Mouse (Mus musculus) lung, postnatal 0 days (tissue): Measurements from ENCODE around the gene Rln1. TPM values are rescaled to one million over a fixed set of nuclear protein-coding genes. Genes with fewer than 3 reads are reported as not detected.

Experiments
- ATAC-seq: fragments of 200-750 bp; cut with Nextera tagmentation; 2 replicates; pipeline ENCODE4 v1.8.0; 2017; ENCODE audit warnings: moderate library complexity
- DNase-seq: peaks from one replicate; pipeline ENCODE4 v3.0.0-alpha.2; 2016; ENCODE audit warnings: low spot score
- H3K27ac ChIP-seq: fragments of 300-500 bp; sonication (generic); 2 replicates; pipeline ENCODE4 v1.5.1; 2014; ENCODE audit warnings: antibody characterized with exemption, mild to moderate bottlenecking, low read length, mixed read lengths
- H3K27me3 ChIP-seq: fragments of 300-500 bp; sonication (generic); replicated peaks from 2 replicates; pipeline ENCODE4 v1.6.1; 2014; ENCODE audit warnings: low read length, mixed read lengths; ENCODE audit not compliant: insufficient read depth
- H3K36me3 ChIP-seq: fragments of 300-500 bp; sonication (generic); 2 replicates; pipeline ENCODE4 v1.6.1; 2014; ENCODE audit warnings: low read length, mixed read lengths; ENCODE audit not compliant: insufficient read depth
- H3K4me1 ChIP-seq: fragments of 300-500 bp; sonication (generic); 2 replicates; pipeline ENCODE4 v1.6.1; 2014; ENCODE audit warnings: antibody characterized with exemption, low read depth, low read length, mixed read lengths; ENCODE audit not compliant: insufficient read depth
- H3K4me2 ChIP-seq: fragments of 300-500 bp; sonication (generic); replicated peaks from 2 replicates; pipeline ENCODE4 v1.6.1; 2014; ENCODE audit warnings: low read depth, mild to moderate bottlenecking, low read length, moderate library complexity, mixed read lengths
- H3K4me3 ChIP-seq: fragments of 300-500 bp; sonication (generic); 2 replicates; pipeline ENCODE4 v1.5.1; 2014; ENCODE audit warnings: low read depth, low read length
- H3K9ac ChIP-seq: fragments of 300-500 bp; sonication (generic); replicated peaks from 2 replicates; pipeline ENCODE4 v1.6.1; 2014; ENCODE audit warnings: low read depth, mild to moderate bottlenecking
- H3K9me3 ChIP-seq: fragments of 300-500 bp; sonication (generic); 2 replicates; pipeline ENCODE4 v1.6.1; 2016; ENCODE audit warnings: low read length, mixed read lengths
- CTCF ChIP-seq: IDR thresholded peaks from 2 replicates; pipeline ENCODE4 v1.5.1; 2016; ENCODE audit warnings: antibody characterized with exemption, mild to moderate bottlenecking
- EP300 ChIP-seq: IDR thresholded peaks from 2 replicates; pipeline ENCODE4 v1.6.1; 2016; ENCODE audit warnings: antibody characterized with exemption, mild to moderate bottlenecking, control low read depth
- WGBS: fragments of 180-500 bp; shearing (Covaris S2); extraction: QIAGEN DNeasy Blood & Tissue Kit; methylation state at CpG from one replicate; pipeline ENCODE4 v1.1.7; 2014; 5-methylcytosine and 5-hydroxymethylcytosine counted together
- polyA plus RNA-seq: library from polyadenylated mRNA; unstranded; fragments of >200 nt; fragmentation: Nextera tagmentation; extraction: Ambion mirVana; gene quantifications from 2 replicates; pipeline ENCODE4 v1.2.1, GENCODE M21; 2015

The Rln1 gene
- polyA plus RNA-seq: 0.11 TPM in 1 of 2 replicates, not detected in the other

DNA sequence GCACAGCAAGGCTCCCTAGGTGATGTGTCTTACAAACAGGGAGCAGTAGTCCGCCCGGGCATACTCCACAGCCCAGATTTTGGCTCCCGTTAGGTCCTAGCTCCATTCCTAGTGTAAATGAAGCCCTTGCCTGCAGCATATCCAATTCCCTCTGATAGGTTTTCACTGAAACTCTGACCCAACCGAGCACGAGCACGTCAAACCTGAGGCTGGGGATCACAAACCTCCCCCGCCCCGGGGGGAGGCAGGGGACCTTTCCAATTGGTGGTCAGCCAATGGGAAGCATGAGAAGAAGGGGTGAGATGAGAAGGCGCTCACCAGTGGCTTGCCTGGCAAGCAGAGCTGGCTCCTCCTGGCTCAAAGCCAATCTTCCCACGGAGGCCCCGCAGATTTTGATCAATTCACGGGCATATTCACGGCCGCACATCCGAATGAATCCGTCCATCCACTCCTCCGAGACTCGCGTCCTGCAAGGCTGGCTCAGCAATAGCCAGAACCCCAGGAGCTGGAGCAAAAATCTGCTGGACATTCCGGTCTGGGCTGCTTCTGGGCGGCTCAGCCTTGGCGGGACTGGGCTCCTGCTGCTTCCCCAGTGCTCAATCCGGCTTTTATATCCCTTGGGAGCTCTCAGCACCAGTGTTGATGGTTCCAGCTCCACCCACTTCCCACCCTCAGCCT lies at the start of gene Rln1:
Rln1 (minus strand) TSS at position 603 of the 678 bp plus-strand sequence.
- H3K27ac ChIP-seq: no peak within 1 kb of the TSS
- peak within 1 kb of the TSS; percentile 17; the same call in 1 of the 2 replicates for H3K4me3 ChIP-seq
- H3K4me2 ChIP-seq: peak within 1 kb of the TSS; percentile 54
- 0 out of 2 replicates have a peak within 1 kb of the TSS, but pooled peaks have one; percentile 19 for H3K9ac ChIP-seq
- TF ChIP-seq CTCF: no peak
- WGBS: 4% methylated on average over 23 of the region's 23 CpGs
- H3K9me3 ChIP-seq: no peaks in the 10 kb centered on the region
- peaks cover 8% of the 10 kb centered on the region; the same call in 1 of the 2 replicates for H3K27me3 ChIP-seq
- H3K4me1 ChIP-seq: 0 out of 2 replicates have a peak, but pooled peaks cover 6% of the 10 kb centered on the region
- no peak for ATAC-seq
- H3K36me3 ChIP-seq: no peaks in the 10 kb centered on the region
- peak; percentile 63 for DNase-seq

DNA sequence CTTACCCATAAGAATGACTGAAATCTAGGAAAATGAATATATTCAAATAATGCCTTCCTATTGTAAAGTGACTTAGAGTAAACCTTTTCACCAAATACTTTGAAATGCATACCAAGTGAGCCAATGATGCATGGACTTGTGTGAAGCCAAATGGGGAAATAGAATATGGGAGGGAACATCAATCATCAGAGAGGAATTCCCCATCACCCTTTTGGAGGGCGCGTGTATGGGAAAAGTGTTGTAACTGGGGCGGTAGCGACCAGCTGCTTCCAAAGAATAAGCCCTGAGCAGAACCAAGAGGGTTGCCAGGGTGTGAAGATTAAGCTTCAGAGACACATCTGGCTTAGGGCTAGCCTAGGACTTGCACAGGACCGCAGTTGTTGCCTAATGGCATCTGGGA lies 48.9 kb upstream of the Rln1 start:
- H3K27me3 ChIP-seq: no peaks in the 10 kb centered on the region
- H3K4me2 ChIP-seq: no peak overlapping the region
- TF ChIP-seq EP300 (no peak), CTCF (no peak)
- no peaks in the 10 kb centered on the region for H3K36me3 ChIP-seq
- DNase-seq (no peak), ATAC-seq (no peak)
- no peaks in the 10 kb centered on the region for H3K9me3 ChIP-seq
- no peak overlapping the region for H3K27ac ChIP-seq
- no peaks in the 10 kb centered on the region for H3K4me1 ChIP-seq
- no peak overlapping the region for H3K4me3 ChIP-seq
- no peak overlapping the region for H3K9ac ChIP-seq
- WGBS: 88% methylated on average over 5 of the region's 5 CpGs

DNA sequence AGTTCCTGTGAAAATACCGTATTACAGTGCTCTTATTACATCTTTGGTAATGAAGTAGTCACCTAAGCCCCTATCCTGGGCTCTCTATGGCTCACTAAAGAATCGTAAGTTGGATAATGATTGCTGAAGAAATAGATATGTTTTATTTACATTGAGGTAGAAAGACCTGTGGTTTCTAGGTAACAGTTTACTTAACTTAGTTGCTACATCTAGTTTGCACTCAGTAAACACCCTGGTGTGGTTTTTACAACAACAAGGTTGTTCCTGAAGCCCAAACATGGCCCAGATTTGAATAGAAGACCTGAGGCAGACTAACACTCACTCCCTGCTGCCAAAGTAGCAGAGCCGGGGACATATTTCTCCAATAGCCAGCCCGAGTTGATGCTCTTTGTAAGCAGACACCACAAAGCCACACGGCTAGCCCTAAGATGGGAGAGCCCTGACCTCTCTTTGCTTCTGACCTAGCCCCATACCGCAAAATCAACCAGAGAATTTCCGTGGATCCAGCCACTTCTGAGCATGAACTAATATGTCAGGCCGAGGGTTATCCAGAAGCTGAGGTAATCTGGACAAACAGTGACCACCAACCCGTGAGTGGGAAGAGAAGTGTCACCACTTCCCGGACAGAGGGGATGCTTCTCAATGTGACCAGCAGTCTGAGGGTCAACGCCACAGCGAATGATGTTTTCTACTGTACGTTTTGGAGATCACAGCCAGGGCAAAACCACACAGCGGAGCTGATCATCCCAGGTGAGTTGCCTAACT lies 45.6 kb upstream of the Rln1 start:
- no peak for ATAC-seq
- no peaks in the 10 kb centered on the region for H3K4me1 ChIP-seq
- H3K4me3 ChIP-seq: no peak overlapping the region
- no peaks in the 10 kb centered on the region for H3K36me3 ChIP-seq
- no peak for TF ChIP-seq CTCF
- no peak for TF ChIP-seq EP300
- no peaks in the 10 kb centered on the region for H3K9me3 ChIP-seq
- no peak overlapping the region for H3K9ac ChIP-seq
- no peaks in the 10 kb centered on the region for H3K27me3 ChIP-seq
- WGBS: 81% methylated on average over 14 of the region's 14 CpGs
- no peak overlapping the region for H3K27ac ChIP-seq
- no peak overlapping the region for H3K4me2 ChIP-seq
- DNase-seq: no peak

DNA sequence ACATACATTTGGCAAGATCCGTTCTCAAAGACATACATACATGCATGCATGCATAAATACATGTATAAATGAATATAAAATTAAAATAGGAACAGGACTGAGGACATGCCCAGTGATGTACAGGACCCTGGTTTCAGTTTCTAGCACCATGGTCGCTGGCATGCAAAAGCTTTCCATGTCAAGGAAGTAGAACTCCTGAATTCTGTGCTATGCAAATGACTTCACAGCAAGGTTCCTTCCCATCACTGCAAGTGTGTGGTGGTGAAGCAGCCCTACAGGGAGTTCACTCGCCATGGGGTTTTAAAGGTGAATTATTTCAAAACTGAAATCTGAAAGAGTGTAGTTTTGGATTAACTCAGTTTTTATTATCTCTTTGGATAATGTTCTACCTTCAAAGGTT lies 41.9 kb upstream of the Rln1 start:
- WGBS: 79% methylated on average over 3 of the region's 3 CpGs
- Histone ChIP-seq H3K27ac (no peak overlapping the region), H3K4me3 (no peak overlapping the region), H3K36me3 (no peaks in the 10 kb centered on the region), H3K4me2 (no peak overlapping the region), H3K4me1 (0 out of 2 replicates have a peak, but pooled peaks cover 5% of the 10 kb centered on the region), H3K9me3 (no peaks in the 10 kb centered on the region), H3K9ac (no peak overlapping the region), H3K27me3 (no peaks in the 10 kb centered on the region)
- ATAC-seq (no peak), DNase-seq (no peak)
- TF ChIP-seq CTCF (no peak), EP300 (no peak)

DNA sequence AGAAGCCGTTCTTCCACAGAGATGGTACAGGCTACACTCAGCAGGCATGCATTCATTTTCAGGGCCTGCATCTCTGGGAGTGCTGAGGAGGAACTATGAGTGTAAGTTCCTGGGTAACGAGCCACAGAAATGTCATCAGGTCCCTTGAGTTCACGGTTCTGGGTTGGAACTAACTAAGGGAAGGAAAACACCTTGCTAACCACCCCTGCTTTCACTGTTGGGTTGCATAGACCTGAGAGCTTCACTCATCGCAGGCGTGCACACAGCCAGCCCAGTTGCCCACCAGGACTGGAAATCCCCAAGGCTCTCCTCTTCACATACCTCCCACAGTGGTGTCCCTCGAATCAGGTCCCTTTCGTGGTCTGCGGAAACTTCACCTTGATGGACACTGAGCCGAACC lies 40.5 kb upstream of the Rln1 start:
- Histone ChIP-seq H3K27me3 (no peaks in the 10 kb centered on the region), H3K4me3 (no peak overlapping the region), H3K9me3 (no peaks in the 10 kb centered on the region), H3K27ac (no peak overlapping the region), H3K4me2 (no peak overlapping the region), H3K9ac (no peak overlapping the region), H3K36me3 (no peaks in the 10 kb centered on the region), H3K4me1 (0 out of 2 replicates have a peak, but pooled peaks cover 5% of the 10 kb centered on the region)
- ATAC-seq: no peak
- DNase-seq: no peak
- TF ChIP-seq CTCF: no peak
- TF ChIP-seq EP300: no peak
- WGBS: 89% methylated on average over 9 of the region's 9 CpGs

DNA sequence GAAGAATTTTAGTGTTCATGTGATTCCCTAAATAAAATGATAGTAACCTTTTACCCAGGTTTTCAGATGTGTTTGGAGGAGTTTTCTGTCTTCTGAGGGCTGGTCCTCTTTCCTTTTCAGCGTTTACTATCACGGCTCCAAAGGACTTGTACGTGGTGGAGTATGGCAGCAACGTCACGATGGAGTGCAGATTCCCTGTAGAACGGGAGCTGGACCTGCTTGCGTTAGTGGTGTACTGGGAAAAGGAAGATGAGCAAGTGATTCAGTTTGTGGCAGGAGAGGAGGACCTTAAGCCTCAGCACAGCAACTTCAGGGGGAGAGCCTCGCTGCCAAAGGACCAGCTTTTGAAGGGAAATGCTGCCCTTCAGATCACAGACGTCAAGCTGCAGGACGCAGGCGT lies 39.0 kb upstream of the Rln1 start:
- 27% methylated on average over 11 of the region's 11 CpGs for WGBS
- DNase-seq (no peak), ATAC-seq (no peak)
- no peak for TF ChIP-seq CTCF
- TF ChIP-seq EP300: no peak
- no peaks in the 10 kb centered on the region for H3K9me3 ChIP-seq
- no peak overlapping the region for H3K9ac ChIP-seq
- peak overlapping the region; percentile 33 for H3K4me2 ChIP-seq
- H3K36me3 ChIP-seq: no peaks in the 10 kb centered on the region
- no peak overlapping the region for H3K27ac ChIP-seq
- H3K27me3 ChIP-seq: no peaks in the 10 kb centered on the region
- no peak overlapping the region for H3K4me3 ChIP-seq
- 0 out of 2 replicates have a peak, but pooled peaks cover 5% of the 10 kb centered on the region for H3K4me1 ChIP-seq
